Mouse (Mus musculus) CH12.LX (cell line): ENCODE results near the gene Ppfia2. TPM values are rescaled to one million over a fixed set of nuclear protein-coding genes. Genes with fewer than 3 reads are reported as not detected.

Experiments
- DNase-seq: peaks from one replicate; pipeline ENCODE4 v3.0.0-alpha.2; 2013; ENCODE audit errors: extremely low read depth
- H3K27ac ChIP-seq: 2 replicates; pipeline ENCODE4 v1.5.1; 2012; ENCODE audit warnings: low read depth, mild to moderate bottlenecking, control low read depth, moderate library complexity; ENCODE audit not compliant: insufficient read depth
- H3K27me3 ChIP-seq: replicated peaks from 2 replicates; pipeline ENCODE3; 2012; ENCODE audit warnings: inconsistent platforms
- H3K36me3 ChIP-seq, 2 experiments: replicated peaks in 1 of 2; 2 replicates each; pipeline versions ENCODE3 to v1.6.1; 2012; ENCODE audit warnings: inconsistent platforms in 1 of 2, low read length in 1 of 2, mild to moderate bottlenecking in 1 of 2, mixed read lengths in 1 of 2, moderate library complexity in 1 of 2; ENCODE audit not compliant: control insufficient read depth in 1 of 2, insufficient read depth in 1 of 2
- H3K4me1 ChIP-seq, 2 experiments: 2 replicates each; pipeline ENCODE4 v1.6.1; 2012; ENCODE audit warnings: inconsistent platforms in 1 of 2, moderate library complexity in 1 of 2; ENCODE audit not compliant: insufficient read depth in 2 of 2, control insufficient read depth in 1 of 2
- H3K4me2 ChIP-seq: 2 replicates; pipeline ENCODE4 v1.6.1; 2012; ENCODE audit warnings: low read depth, mild to moderate bottlenecking, control low read depth; ENCODE audit not compliant: poor library complexity, insufficient read depth, severe bottlenecking
- H3K4me3 ChIP-seq, 3 experiments: fragments of 150-350 bp in 1 of 3; sonication (generic) in 1 of 3; replicated peaks in 1 of 3; 2 replicates each; pipeline versions ENCODE3 to v1.5.1; 2011 to 2012; ENCODE audit warnings: low read depth in 2 of 3, low read length in 2 of 3, mild to moderate bottlenecking in 2 of 3, moderate library complexity in 2 of 3, control low read depth in 1 of 3, improper control_type of control experiment in 1 of 3, inconsistent platforms in 1 of 3, mixed read lengths in 1 of 3; ENCODE audit not compliant: poor library complexity in 1 of 3
- H3K79me2 ChIP-seq: replicated peaks from 2 replicates; pipeline ENCODE4 v1.6.1; 2012; ENCODE audit warnings: mild to moderate bottlenecking, moderate library complexity; ENCODE audit not compliant: control insufficient read depth, poor library complexity, insufficient read depth, severe bottlenecking; ENCODE audit errors: extremely low read depth
- H3K9ac ChIP-seq: 2 replicates; pipeline ENCODE4 v1.6.1; 2012; ENCODE audit warnings: low read depth, mild to moderate bottlenecking, control low read depth, moderate library complexity; ENCODE audit not compliant: insufficient read depth
- H3K9me3 ChIP-seq: replicated peaks from 2 replicates; pipeline ENCODE3; 2012; ENCODE audit warnings: low read length, inconsistent platforms, mixed read lengths
- E2F4 ChIP-seq: IDR thresholded peaks from 2 replicates; pipeline ENCODE4 v1.6.1; 2011; ENCODE audit warnings: low read depth, low read length, improper control_type of control experiment; ENCODE audit not compliant: insufficient replicate concordance
- ELF1 ChIP-seq: IDR thresholded peaks from 2 replicates; pipeline ENCODE4 v1.6.1; 2014; ENCODE audit warnings: low read depth, mild to moderate bottlenecking, inconsistent platforms, low read length, improper control_type of control experiment
- EP300 ChIP-seq: IDR thresholded peaks from 2 replicates; pipeline ENCODE4 v1.6.1; 2011; ENCODE audit warnings: low read length, improper control_type of control experiment
- IRF4 ChIP-seq: IDR thresholded peaks from 2 replicates; pipeline ENCODE4 v1.6.1; 2014; ENCODE audit warnings: low read depth, mild to moderate bottlenecking, inconsistent platforms, low read length, improper control_type of control experiment
- MAFK ChIP-seq: IDR thresholded peaks from 2 replicates; pipeline ENCODE4 v1.6.1; 2011; ENCODE audit warnings: low read length, improper control_type of control experiment; ENCODE audit not compliant: insufficient replicate concordance
- MEF2A ChIP-seq: IDR thresholded peaks from 2 replicates; pipeline ENCODE4 v1.6.1; 2014; ENCODE audit warnings: low read depth, mild to moderate bottlenecking, inconsistent platforms, low read length, improper control_type of control experiment, borderline replicate concordance
- NELFE ChIP-seq: IDR thresholded peaks from 2 replicates; pipeline ENCODE4 v1.6.1; 2011; ENCODE audit warnings: low read depth, low read length, improper control_type of control experiment
- PAX5 ChIP-seq: IDR thresholded peaks from 2 replicates; pipeline ENCODE4 v1.6.1; 2012; ENCODE audit warnings: low read length, inconsistent platforms, mixed read lengths
- POLR2AphosphoS2 ChIP-seq: IDR thresholded peaks from 2 replicates; pipeline ENCODE4 v1.6.1; 2011; ENCODE audit warnings: low read depth, low read length, improper control_type of control experiment
- RAD21 ChIP-seq: IDR thresholded peaks from 2 replicates; pipeline ENCODE4 v1.6.1; 2011; ENCODE audit warnings: low read depth, mild to moderate bottlenecking, low read length, improper control_type of control experiment, moderate library complexity
- SMC3 ChIP-seq: IDR thresholded peaks from 2 replicates; pipeline ENCODE4 v1.6.1; 2011; ENCODE audit warnings: low read depth, low read length, improper control_type of control experiment
- TCF12 ChIP-seq: IDR thresholded peaks from 2 replicates; pipeline ENCODE4 v1.6.1; 2014; ENCODE audit warnings: low read depth, mild to moderate bottlenecking, inconsistent platforms, low read length, improper control_type of control experiment
- UBTF ChIP-seq: IDR thresholded peaks from 2 replicates; pipeline ENCODE4 v1.6.1; 2012; ENCODE audit warnings: low read depth, mild to moderate bottlenecking, inconsistent platforms, low read length, improper control_type of control experiment, moderate library complexity
- ZC3H11A ChIP-seq: IDR thresholded peaks from 2 replicates; pipeline ENCODE4 v1.6.1; 2012; ENCODE audit warnings: low read depth, mild to moderate bottlenecking, inconsistent platforms, low read length, improper control_type of control experiment
- ZKSCAN1 ChIP-seq: IDR thresholded peaks from 2 replicates; pipeline ENCODE4 v1.6.1; 2012; ENCODE audit warnings: low read depth, inconsistent platforms, low read length, improper control_type of control experiment, borderline replicate concordance
- ZNF384 ChIP-seq: IDR thresholded peaks from 2 replicates; pipeline ENCODE4 v1.6.1; 2012; ENCODE audit warnings: low read depth, low read length, improper control_type of control experiment, inconsistent platforms
- dilution Hi-C: fragments of 300-500 bp; cut with MboI; formaldehyde crosslinking; loops from 2 replicates; pipeline ENCODE4 v1.14.3; 2020; ENCODE audit warnings: low sequenced_read_pairs; ENCODE audit not compliant: extremely low pct_unique_long_range_greater_than_20kb, extremely low pct_ligation_motif_present
- in situ Hi-C: fragments of 300-500 bp; cut with MboI; formaldehyde crosslinking; loops from 3 replicates; pipeline ENCODE4 v1.14.3; 2019; ENCODE audit warnings: low sequenced_read_pairs, low pct_ligation_motif_present, low pct_unique_long_range_greater_than_20kb, mixed read lengths
- polyA plus RNA-seq: library from polyadenylated mRNA; unstranded; fragments of >175 nt; gene quantifications from 2 replicates; pipeline ENCODE4 v1.2.1, GENCODE M21; 2012; ENCODE audit warnings: low read depth; ENCODE audit not compliant: insufficient read length
- total RNA-seq, 2 experiments: library from RNA; depleted of rRNA; stranded (reverse); fragments of 300-350 nt in 1 of 2; fragments of >200 nt in 1 of 2; gene quantifications; 2 replicates each; pipeline ENCODE4 v1.2.3; 2012 to 2014

Gene Ppfia2
- total and polyA plus RNA-seq, 3 experiments: not detected

- DNase-seq: no peak
- Histone ChIP-seq H3K4me2 (no peak overlapping the region), H3K4me3 (no peak overlapping the region), H3K9me3 (peaks cover 24% of the 10 kb centered on the region), H3K9ac (no peak overlapping the region)
- in situ Hi-C loops: no loop called here
- TF ChIP-seq RAD21 (no peak), ELF1 (no peak), E2F4 (no peak)
- TF ChIP-seq, all 38 proteins: peak for 0
- no peaks in the 10 kb centered on the region for H3K79me2 ChIP-seq
- H3K27me3 ChIP-seq: no peaks in the 10 kb centered on the region
- H3K27ac ChIP-seq: no peak overlapping the region
- dilution Hi-C loops: no loop called here
- no peaks in the 10 kb centered on the region for H3K36me3 ChIP-seq
- no peaks in the 10 kb centered on the region for H3K4me1 ChIP-seq
Measured at GRCm38 (mm10) chr10:106665221-106665620, 195.1 kb downstream of the Ppfia2 start.

- no peak for DNase-seq
- H3K27me3 ChIP-seq: no peaks in the 10 kb centered on the region
- no peak overlapping the region for H3K9ac ChIP-seq
- peaks cover 19% of the 10 kb centered on the region for H3K9me3 ChIP-seq
- dilution Hi-C loops: no loop called here
- H3K79me2 ChIP-seq: no peaks in the 10 kb centered on the region
- no peak for TF ChIP-seq POLR2AphosphoS2
- no peak for TF ChIP-seq NELFE
- TF ChIP-seq ELF1: no peak
- TF ChIP-seq ZKSCAN1: no peak
- TF ChIP-seq SMC3: no peak
- no peak for TF ChIP-seq TCF12
- no peak for TF ChIP-seq ZC3H11A
- no peak for TF ChIP-seq EP300
- TF ChIP-seq E2F4: no peak
- TF ChIP-seq ZNF384: no peak
- TF ChIP-seq UBTF: no peak
- no peak for TF ChIP-seq MEF2A
- TF ChIP-seq PAX5: no peak
- TF ChIP-seq MAFK: no peak
- no peak for TF ChIP-seq IRF4
- no peak for TF ChIP-seq RAD21
- no peak overlapping the region for H3K4me3 ChIP-seq
- no peak overlapping the region for H3K27ac ChIP-seq
- in situ Hi-C loops: no loop called here
- H3K4me1 ChIP-seq: no peaks in the 10 kb centered on the region
- no peak overlapping the region for H3K4me2 ChIP-seq
- H3K36me3 ChIP-seq: no peaks in the 10 kb centered on the region
Measured at GRCm38 (mm10) chr10:106670170-106670569, 200.0 kb downstream of the Ppfia2 start.
